In the genomic region with DNA sequence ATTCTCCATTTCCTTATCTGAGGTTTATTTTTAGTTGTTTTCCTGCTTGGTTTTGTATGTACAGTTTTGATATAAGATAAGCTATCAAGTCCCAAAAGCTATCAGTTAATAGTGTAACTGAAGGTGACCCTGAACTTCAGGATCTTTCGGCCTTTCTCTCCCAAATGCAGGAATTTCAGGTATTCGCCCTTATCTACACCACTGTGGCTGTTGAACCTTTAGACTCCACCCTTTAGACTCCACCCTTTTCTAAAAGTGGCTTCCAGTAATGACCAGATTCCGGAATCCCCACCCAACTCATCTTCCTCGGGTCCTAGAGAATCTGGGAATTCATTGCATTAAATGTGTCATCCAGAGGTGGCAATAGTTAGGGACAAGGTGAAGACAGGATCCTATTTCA, we compare ENCODE assay signal across 22 mouse cellular contexts. TPM values are rescaled to one million over a fixed set of nuclear protein-coding genes. Genes with fewer than 3 reads are reported as not detected.
DNase-seq lines count a peak whose midpoint lies in the region; TF ChIP-seq lines count a peak whose summit lies in the region.
"Had no signal": no experiment of that assay in that cellular context is flagged by ENCODE, and none has a peak within 500 bp of the region (broad histone marks: within the 10 kb centered on the region; RNA-seq: fewer than 3 reads in every experiment).

No protein-coding gene starts in this region.

- peak; percentile 57 for DNase-seq in heart, adult 11 months
- no peak for DNase-seq in heart, adult 18-20 months
- DNase-seq in ES-E14 (ENCODE audit: low read depth, low spot score), result peak; percentile 73
- peak; percentile 92 for DNase-seq in ZHBTc4 (ENCODE audit: low read depth, low spot score)
- no peak for DNase-seq in layer of hippocampus, adult 11-12 months (ENCODE audit: low spot score)
- DNase-seq in spleen, postnatal 14 days (ENCODE audit: low spot score in 2 of 2), result no peak
- DNase-seq: adrenal gland, adult 2 months; adrenal gland, postnatal 14 days; adrenal gland, postnatal 36 days; B cell, adult 2 months; cerebellum, adult 11-12 months; cerebellum, adult 2 months; cerebellum, adult 9-10 months; cerebellum, postnatal 10 days; cerebellum, postnatal 25 days had no signal

- no peak overlapping the region for H3K9ac ChIP-seq in ES-E14 (ENCODE audit: insufficient read depth, low read depth, low read length, poor library complexity, severe bottlenecking)
- H3K9ac ChIP-seq: embryonic facial prominence, embryonic 13.5 days; embryonic facial prominence, embryonic 15.5 days; forebrain, embryonic 12.5 days had no signal

- no peaks in the 10 kb centered on the region for H3K9me3 ChIP-seq in ES-E14 (ENCODE audit: control insufficient read depth, insufficient read depth, low read depth, low read length)
- H3K9me3 ChIP-seq: embryonic facial prominence, embryonic 13.5 days; embryonic facial prominence, embryonic 15.5 days; forebrain, embryonic 10.5 days; forebrain, embryonic 12.5 days had no signal

- H3K4me1 ChIP-seq in ES-E14 (ENCODE audit: control insufficient read depth in 2 of 2, insufficient read depth in 2 of 2, low read length in 2 of 2, poor library complexity in 1 of 2), result peaks cover 0 to 5% of the 10 kb centered on the region in 2 experiments; a peak in 2 of 4 replicates
- H3K4me1 ChIP-seq: embryonic facial prominence, embryonic 13.5 days; embryonic facial prominence, embryonic 15.5 days; forebrain, embryonic 10.5 days; forebrain, embryonic 12.5 days had no signal

- H3K27ac ChIP-seq in ES-E14 (ENCODE audit: insufficient read depth, low read depth, low read length, poor library complexity, severe bottlenecking), result peak overlapping the region; percentile 61; the same call in 1 of the 2 replicates
- H3K27ac ChIP-seq: embryonic facial prominence, embryonic 13.5 days; embryonic facial prominence, embryonic 15.5 days; forebrain, embryonic 10.5 days; forebrain, embryonic 12.5 days had no signal

- H3K4me3 ChIP-seq in ES-E14 (ENCODE audit: insufficient read depth in 1 of 2, low read depth in 1 of 2, low read length in 2 of 2, poor library complexity in 1 of 2, severe bottlenecking in 1 of 2), result no peak overlapping the region
- H3K4me3 ChIP-seq: embryonic facial prominence, embryonic 13.5 days; embryonic facial prominence, embryonic 15.5 days; erythroblast, embryonic 14.5 days; forebrain, embryonic 10.5 days; forebrain, embryonic 12.5 days had no signal

- no peaks in the 10 kb centered on the region for H3K36me3 ChIP-seq in ES-E14 (ENCODE audit: control insufficient read depth, insufficient read depth, low read length, poor library complexity, severe bottlenecking)
- H3K36me3 ChIP-seq: embryonic facial prominence, embryonic 13.5 days; embryonic facial prominence, embryonic 15.5 days; forebrain, embryonic 10.5 days; forebrain, embryonic 12.5 days had no signal

- in situ Hi-C loops in ES-E14 (cut with MboI; ENCODE audit: low sequenced_read_pairs in 2 of 2, unreplicated experiment in 2 of 2), result no loop called here

TF ChIP-seq in ES-E14, 5 proteins besides CTCF, POLR2A, EP300 and RAD21:
- TF ChIP-seq CHD2 (IDR thresholded peaks at IDR 0.05; ENCODE audit: low read depth, low read length) (0 out of 2 replicates have a peak, but pooled peaks have one; percentile 61), ZNF384 (IDR thresholded peaks at IDR 0.05; ENCODE audit: low read depth, low read length) (no peak)
TF ChIP-seq in ES-E14: peak in this region for 1.

RNA-seq across cellular contexts. Expression of a gene that starts 15.7 kb away (rescaled TPM):
- not detected for total RNA-seq in heart, adult 18-20 months (2021)
- total RNA-seq in ES-E14 (2012; rRNA removed), result 2.7 and 9.3 TPM in 2 replicates
- total RNA-seq: adrenal gland, adult 2 months; adrenal gland, postnatal 14 days; adrenal gland, postnatal 36 days; CH12.LX; MEL had no signal

RNA-seq across cellular contexts. Expression of a gene that starts 25.2 kb away (rescaled TPM):
- not detected for total RNA-seq in heart, adult 18-20 months (2021)
- total RNA-seq in ES-E14 (2012; rRNA removed), result 3.1 and 16.5 TPM in 2 replicates
- total RNA-seq: adrenal gland, adult 2 months; adrenal gland, postnatal 14 days; adrenal gland, postnatal 36 days; CH12.LX; MEL had no signal

RNA-seq across cellular contexts. Expression of a gene that starts 27.4 kb away (rescaled TPM):
- total RNA-seq in heart, adult 18-20 months (2021), result not detected
- not detected in 2 replicates for total RNA-seq in ES-E14 (2012; rRNA removed)
- total RNA-seq: adrenal gland, adult 2 months; adrenal gland, postnatal 14 days; adrenal gland, postnatal 36 days; CH12.LX; MEL had no signal

RNA-seq across cellular contexts. Expression of a gene that starts 50.4 kb away (rescaled TPM):
- total RNA-seq in heart, adult 18-20 months (2021), result not detected
- 1.2 and 1.9 TPM in 2 replicates for total RNA-seq in ES-E14 (2012; rRNA removed)
- total RNA-seq: adrenal gland, adult 2 months; adrenal gland, postnatal 14 days; adrenal gland, postnatal 36 days; CH12.LX; MEL had no signal

RNA-seq across cellular contexts. Expression of a gene that starts 51.1 kb away (rescaled TPM):
- total RNA-seq in heart, adult 18-20 months (2021), result not detected
- not detected in 2 replicates for total RNA-seq in ES-E14 (2012; rRNA removed)
- total RNA-seq: adrenal gland, adult 2 months; adrenal gland, postnatal 14 days; adrenal gland, postnatal 36 days; CH12.LX; MEL had no signal

Comparison
In these comparisons a context has a peak if more than half of its experiments do, and no peak if none do; other contexts are left out.
1. DNase-seq: peak in heart, adult 11 months (single experiment), ES-E14 (single experiment) and ZHBTc4 (single experiment); none in heart, adult 18-20 months (0 of 2), layer of hippocampus, adult 11-12 months (single experiment) and spleen, postnatal 14 days (0 of 2).